Comparison of ENCODE assay signal across 17 mouse cellular contexts in the genomic region with DNA sequence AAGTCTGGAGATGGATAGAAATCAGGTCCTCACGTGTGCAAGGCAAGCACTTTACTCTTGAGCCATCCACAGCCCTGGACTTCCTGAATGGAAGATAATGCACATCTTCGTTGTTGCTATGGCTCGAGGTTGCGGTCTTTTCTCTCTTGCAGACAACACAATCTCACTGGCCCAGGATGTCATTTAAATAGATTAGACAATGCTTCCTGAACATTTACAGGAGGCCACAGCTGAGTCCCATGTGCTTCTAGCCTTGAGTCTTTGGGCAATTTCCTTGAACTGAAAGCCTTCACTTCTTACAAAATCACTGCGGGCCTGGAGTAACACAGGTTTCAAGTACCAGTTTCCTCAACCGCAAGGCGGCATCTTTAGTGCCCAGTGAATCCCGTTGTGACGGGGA.
"Had no signal": no experiment of that assay in that cellular context is flagged by ENCODE, and none has a peak within 500 bp of the region (broad histone marks: within the 10 kb centered on the region; RNA-seq: fewer than 3 reads in every experiment).

No protein-coding gene starts in this region.

- DNase-seq: gastrocnemius, adult 2 months; gastrocnemius, postnatal 10 days; gastrocnemius, postnatal 25 days; heart, adult 2 months; heart, postnatal 14 days; heart, postnatal 36 days; kidney, adult 11 months; kidney, adult 2 months; kidney, adult 9 months; kidney, postnatal 14 days; kidney, postnatal 36 days; layer of hippocampus, adult 9-11 months; layer of hippocampus, postnatal 36 days; liver had no signal

- ATAC-seq: hindbrain, postnatal 0 days; intestine, embryonic 16.5 days; liver, embryonic 12.5 days had no signal
